Mouse (Mus musculus): ENCODE data around the gene Surf1. TPM values are rescaled to one million over a fixed set of nuclear protein-coding genes. Genes with fewer than 3 reads are reported as not detected.

The Surf1 gene
- total RNA-seq, 2 experiments from 2014 or later = 93.3 to 97.0 TPM

- DNase-seq = no peak
These were observed 5.5 kb upstream of the Surf1 start for GRCm38 (mm10) chr2:26921784-26922183.

GRCm38 (mm10) chr2:26920190-26920855 lies 4.0 kb upstream of the Surf1 start:
- no peak for DNase-seq

GRCm38 (mm10) chr2:26919684-26920083 lies 3.4 kb upstream of the Surf1 start:
- no peak for DNase-seq

- DNase-seq = no peak
These were observed 408 bp upstream of the Surf1 start for GRCm38 (mm10) chr2:26916738-26917137.

- no peak for DNase-seq
These were observed 2.0 kb downstream of the Surf1 start for GRCm38 (mm10) chr2:26914148-26914941.

GRCm38 (mm10) chr2:26913416-26914147 lies 2.7 kb downstream of the Surf1 start:
- no peak for DNase-seq

GRCm38 (mm10) chr2:26912253-26912770 lies 4.0 kb downstream of the Surf1 start:
- no peak for DNase-seq

- no peak for DNase-seq
These were observed 5.2 kb downstream of the Surf1 start for GRCm38 (mm10) chr2:26910994-26911765.

- DNase-seq = peak; percentile 99
These were observed 6.0 kb downstream of the Surf1 start, which contains the start of the genes Med22 and Rpl7a for GRCm38 (mm10) chr2:26910124-26910993. Gene Med22 (minus strand): TSS chr2:26910677. Gene Rpl7a (plus strand): TSS chr2:26910764.

- no peak for DNase-seq
These were observed 6.9 kb downstream of the Surf1 start for GRCm38 (mm10) chr2:26909387-26909784.

- DNase-seq = no peak
These were observed 7.5 kb downstream of the Surf1 start for GRCm38 (mm10) chr2:26908710-26909386.

GRCm38 (mm10) chr2:26907109-26907508 lies 9.2 kb downstream of the Surf1 start:
- DNase-seq = no peak

- no peak for DNase-seq
These were observed 9.9 kb downstream of the Surf1 start for GRCm38 (mm10) chr2:26906431-26906830.

GRCm38 (mm10) chr2:26905936-26906335 lies 10.4 kb downstream of the Surf1 start:
- DNase-seq = no peak

GRCm38 (mm10) chr2:26903311-26903710 lies 13.0 kb downstream of the Surf1 start:
- no peak for DNase-seq

- peak; percentile 96 to 97 for DNase-seq
These were observed 13.7 kb downstream of the Surf1 start, which contains the start of gene Surf6 for GRCm38 (mm10) chr2:26902467-26903220. Gene Surf6 (minus strand): TSS chr2:26902879.

- no peak for DNase-seq
These were observed 14.4 kb downstream of the Surf1 start for GRCm38 (mm10) chr2:26901834-26902400.

- no peak for DNase-seq
These were observed 15.6 kb downstream of the Surf1 start for GRCm38 (mm10) chr2:26900731-26901130.

GRCm38 (mm10) chr2:26895898-26896297 lies 20.4 kb downstream of the Surf1 start:
- no peak for DNase-seq
